Mouse (Mus musculus) ES-Bruce4 (cell line): ENCODE results near the gene Usp6nl. TPM values are rescaled to one million over a fixed set of nuclear protein-coding genes. Genes with fewer than 3 reads are reported as not detected.

Experiments
- H3K27ac ChIP-seq: 2 replicates; pipeline ENCODE4 v1.5.1; 2012; ENCODE audit warnings: low read length, inconsistent platforms; ENCODE audit not compliant: insufficient read depth
- H3K27me3 ChIP-seq: 2 replicates; pipeline ENCODE4 v1.6.1; 2012; ENCODE audit warnings: mild to moderate bottlenecking, low read length, inconsistent platforms; ENCODE audit not compliant: control insufficient read depth, poor library complexity, insufficient read depth, severe bottlenecking
- H3K36me3 ChIP-seq: 2 replicates; pipeline ENCODE4 v1.6.1; 2012; ENCODE audit warnings: inconsistent platforms, mild to moderate bottlenecking, low read length, moderate library complexity; ENCODE audit not compliant: control insufficient read depth, poor library complexity, insufficient read depth, severe bottlenecking
- H3K4me1 ChIP-seq: one replicate; pipeline ENCODE4 v1.8.1; 2011; ENCODE audit warnings: low read length; ENCODE audit not compliant: control insufficient read depth, insufficient read depth
- H3K4me3 ChIP-seq: 2 replicates; pipeline ENCODE4 v1.5.1; 2011; ENCODE audit warnings: low read depth, mild to moderate bottlenecking, low read length
- H3K9ac ChIP-seq: 2 replicates; pipeline ENCODE4 v1.6.1; 2012; ENCODE audit warnings: low read depth, mild to moderate bottlenecking, inconsistent platforms; ENCODE audit not compliant: poor library complexity, severe bottlenecking
- H3K9me3 ChIP-seq: replicated peaks from 2 replicates; pipeline ENCODE4 v1.6.1; 2012; ENCODE audit warnings: mild to moderate bottlenecking, low read length, inconsistent platforms; ENCODE audit not compliant: control insufficient read depth, poor library complexity, insufficient read depth, severe bottlenecking
- CTCF ChIP-seq: IDR thresholded peaks from one replicate; pipeline ENCODE4 v1.8.1; 2011; ENCODE audit warnings: low read depth, low read length
- EP300 ChIP-seq: IDR thresholded peaks from 2 replicates; pipeline ENCODE4 v1.6.1; 2011; ENCODE audit warnings: low read depth, low read length; ENCODE audit not compliant: insufficient read depth
- POLR2A ChIP-seq: IDR thresholded peaks from one replicate; pipeline ENCODE4 v1.8.1; 2011; ENCODE audit warnings: low read length; ENCODE audit not compliant: insufficient read depth
- polyA plus RNA-seq: library from polyadenylated mRNA; stranded (reverse); fragments of >200 nt; gene quantifications from 2 replicates; pipeline ENCODE4 v1.2.4, GENCODE M21; 2011; ENCODE audit warnings: low read depth; ENCODE audit not compliant: missing spikeins, insufficient read depth, insufficient read length

Usp6nl gene
- polyA plus RNA-seq, 1 experiment, result 29.5 TPM

DNA sequence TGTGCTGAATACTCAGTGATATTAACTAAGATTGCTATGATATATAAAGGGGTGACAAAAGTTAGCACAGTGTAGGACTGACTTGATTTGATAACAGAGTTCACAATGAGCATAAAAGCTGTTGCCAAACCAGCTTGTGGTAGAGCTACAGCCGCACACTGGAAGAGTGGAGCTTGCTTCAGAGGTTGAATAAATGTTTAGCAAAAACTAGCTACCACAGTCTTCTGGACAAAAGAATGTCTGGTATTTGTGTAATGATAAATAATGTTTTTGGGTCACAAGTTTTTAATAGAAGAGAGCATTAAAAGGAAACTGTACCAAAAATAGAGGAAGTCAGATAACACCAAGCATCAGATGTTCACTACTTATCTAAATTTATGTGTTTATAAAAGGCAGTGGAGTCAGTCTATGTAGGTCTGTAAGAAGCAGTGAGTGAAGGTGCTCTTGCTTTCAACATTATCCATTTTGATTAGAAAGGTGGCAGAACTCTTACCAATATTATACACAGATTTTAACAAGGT is 74.2 kb downstream of the Usp6nl start:
- no peak overlapping the region for H3K4me3 ChIP-seq
- H3K9ac ChIP-seq, result no peak overlapping the region
- no peaks in the 10 kb centered on the region for H3K9me3 ChIP-seq
- H3K27ac ChIP-seq, result no peak overlapping the region
- TF ChIP-seq POLR2A (no peak), CTCF (no peak), EP300 (no peak)
- H3K36me3 ChIP-seq, result no peaks in the 10 kb centered on the region
- no peaks in the 10 kb centered on the region for H3K4me1 ChIP-seq
- no peaks in the 10 kb centered on the region for H3K27me3 ChIP-seq

DNA sequence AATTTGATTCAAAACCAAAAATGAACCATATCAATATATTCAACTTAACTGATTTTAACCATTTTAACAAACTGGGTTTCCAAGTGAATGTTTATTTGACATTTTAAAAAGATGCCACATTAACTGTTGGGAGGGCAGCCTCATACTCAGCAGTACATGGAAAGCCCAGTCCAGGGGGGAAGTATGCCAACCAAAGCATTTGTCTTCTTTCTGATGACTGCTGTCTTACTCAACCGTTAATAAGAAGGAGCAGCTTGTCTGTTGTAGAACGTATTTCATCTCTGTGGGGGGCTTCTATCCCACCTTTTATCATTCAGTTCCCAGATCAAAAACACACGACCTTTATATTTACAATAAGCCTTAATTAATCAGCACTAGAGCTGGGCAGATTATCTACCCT is 74.7 kb downstream of the Usp6nl start:
- no peak overlapping the region for H3K9ac ChIP-seq
- no peaks in the 10 kb centered on the region for H3K27me3 ChIP-seq
- H3K4me3 ChIP-seq, result no peak overlapping the region
- H3K4me1 ChIP-seq, result no peaks in the 10 kb centered on the region
- TF ChIP-seq EP300 (no peak), POLR2A (no peak), CTCF (no peak)
- H3K36me3 ChIP-seq, result no peaks in the 10 kb centered on the region
- no peak overlapping the region for H3K27ac ChIP-seq
- no peaks in the 10 kb centered on the region for H3K9me3 ChIP-seq

DNA sequence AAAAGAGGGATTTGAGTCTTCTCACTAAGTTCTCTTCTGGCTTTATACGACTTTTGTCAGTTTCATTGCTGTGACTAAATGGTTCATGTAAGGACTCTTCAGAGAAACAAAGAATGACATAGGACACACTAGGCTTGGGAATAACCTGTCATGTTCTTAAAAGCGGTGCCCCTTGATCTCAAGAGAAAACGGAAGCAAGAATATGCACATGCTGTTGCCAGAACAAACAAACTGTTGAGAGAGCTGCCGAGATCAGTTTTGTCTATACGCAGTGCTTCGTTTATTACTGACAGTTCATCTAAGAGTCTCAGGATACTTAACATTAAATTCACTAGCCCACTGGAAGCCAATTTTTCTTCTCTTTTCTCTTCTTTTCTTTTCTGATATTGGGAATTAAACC is 76.4 kb downstream of the Usp6nl start:
- Histone ChIP-seq H3K4me3 (no peak overlapping the region), H3K4me1 (no peaks in the 10 kb centered on the region), H3K27me3 (no peaks in the 10 kb centered on the region), H3K9me3 (no peaks in the 10 kb centered on the region), H3K27ac (no peak overlapping the region), H3K9ac (no peak overlapping the region), H3K36me3 (no peaks in the 10 kb centered on the region)
- no peak for TF ChIP-seq CTCF
- TF ChIP-seq POLR2A, result no peak
- TF ChIP-seq EP300, result no peak

DNA sequence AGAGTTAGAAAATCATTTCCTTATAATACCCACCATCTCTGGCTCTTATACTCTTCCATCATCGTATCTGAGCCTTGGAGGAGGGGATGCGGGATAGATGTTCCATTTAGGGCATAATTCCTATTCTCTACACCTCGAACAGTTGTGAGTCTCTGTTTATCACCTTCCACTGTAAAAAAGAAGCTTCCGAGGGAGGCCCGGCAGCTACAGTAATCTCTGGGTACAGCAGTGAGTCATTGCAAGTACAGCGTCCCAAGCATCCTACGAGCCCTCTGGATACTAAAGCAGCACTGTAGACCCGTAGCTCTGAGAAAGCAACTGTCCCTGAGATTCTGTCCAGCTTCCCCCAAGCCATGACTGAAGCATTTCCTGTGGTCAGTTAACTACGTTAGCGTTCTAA is 78.6 kb downstream of the Usp6nl start:
- H3K27ac ChIP-seq, result no peak overlapping the region
- H3K27me3 ChIP-seq, result no peaks in the 10 kb centered on the region
- no peak overlapping the region for H3K4me3 ChIP-seq
- no peaks in the 10 kb centered on the region for H3K9me3 ChIP-seq
- peaks cover 3% of the 10 kb centered on the region for H3K4me1 ChIP-seq
- TF ChIP-seq POLR2A (no peak), EP300 (no peak), CTCF (no peak)
- H3K36me3 ChIP-seq, result no peaks in the 10 kb centered on the region
- no peak overlapping the region for H3K9ac ChIP-seq

DNA sequence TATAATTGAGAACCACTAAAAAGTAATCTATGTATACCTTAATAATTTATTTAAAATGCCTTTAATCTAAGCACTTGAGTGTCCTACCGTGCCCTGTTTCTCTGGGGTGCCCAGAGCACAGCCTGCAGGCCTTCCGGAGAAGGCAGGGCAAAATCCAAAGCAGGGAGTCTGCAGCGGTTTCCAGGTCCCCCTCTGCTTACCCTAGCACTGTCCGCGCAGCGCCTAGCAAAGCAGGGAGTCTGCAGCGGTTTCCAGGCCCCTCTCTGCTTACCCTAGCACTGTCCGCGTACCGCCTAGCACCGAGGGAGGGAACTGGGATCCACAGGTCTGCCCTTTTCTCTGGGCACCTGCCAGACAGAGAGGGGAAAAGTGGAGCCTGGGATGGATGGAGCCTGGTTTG is 80.9 kb downstream of the Usp6nl start:
- H3K4me1 ChIP-seq, result peaks cover 3% of the 10 kb centered on the region
- no peaks in the 10 kb centered on the region for H3K27me3 ChIP-seq
- no peaks in the 10 kb centered on the region for H3K36me3 ChIP-seq
- peak overlapping the region; percentile 74 for H3K27ac ChIP-seq
- no peaks in the 10 kb centered on the region for H3K9me3 ChIP-seq
- peak overlapping the region; percentile 54 for H3K9ac ChIP-seq
- peak overlapping the region; percentile 49 for H3K4me3 ChIP-seq
- TF ChIP-seq POLR2A, result no peak
- peak; percentile 86 for TF ChIP-seq EP300
- peak; percentile 28 for TF ChIP-seq CTCF

DNA sequence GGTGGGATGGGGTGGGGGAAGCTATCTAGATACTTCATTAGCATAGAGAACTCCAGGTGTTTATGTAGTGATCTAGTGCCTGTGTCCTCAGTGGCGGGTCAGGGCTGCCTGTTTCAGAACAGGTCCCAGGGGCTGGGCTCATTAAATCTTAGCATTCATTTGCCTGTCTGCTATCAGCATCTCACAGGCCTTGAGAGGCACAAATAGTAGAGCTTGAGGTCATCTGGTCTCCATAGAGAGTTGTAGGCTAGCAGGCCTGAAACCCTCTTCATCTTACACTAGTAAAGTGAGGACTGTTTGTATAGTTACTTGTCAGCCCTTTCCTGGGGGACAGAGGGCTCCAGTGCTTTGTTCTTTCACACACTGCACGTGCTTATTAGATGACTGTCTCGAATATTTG is 81.5 kb downstream of the Usp6nl start:
- H3K4me1 ChIP-seq, result peaks cover 3% of the 10 kb centered on the region
- no peak overlapping the region for H3K4me3 ChIP-seq
- H3K9ac ChIP-seq, result peak overlapping the region; percentile 54
- no peaks in the 10 kb centered on the region for H3K9me3 ChIP-seq
- no peaks in the 10 kb centered on the region for H3K27me3 ChIP-seq
- no peak for TF ChIP-seq EP300
- TF ChIP-seq CTCF, result no peak
- no peak for TF ChIP-seq POLR2A
- H3K27ac ChIP-seq, result peak overlapping the region; percentile 74
- H3K36me3 ChIP-seq, result no peaks in the 10 kb centered on the region

DNA sequence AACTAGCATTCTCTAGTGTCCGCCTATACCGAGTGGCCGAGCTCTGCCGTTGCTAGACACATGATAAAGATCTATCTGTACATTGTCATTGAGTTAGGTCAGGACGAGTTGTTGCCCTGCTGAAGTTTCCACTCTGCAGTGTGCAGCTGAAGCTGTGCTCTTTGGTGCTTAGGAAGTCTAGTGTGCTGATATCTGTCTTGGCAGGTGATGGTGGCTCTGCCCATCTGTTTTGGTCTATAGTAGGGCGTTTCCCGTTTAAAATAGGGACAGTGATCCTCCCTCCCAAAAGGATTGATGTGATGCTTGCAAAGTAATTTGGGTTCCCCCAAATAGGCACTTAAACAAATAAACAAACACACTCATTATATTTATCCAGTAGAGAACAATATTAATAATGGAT is 82.2 kb downstream of the Usp6nl start:
- Histone ChIP-seq H3K9me3 (no peaks in the 10 kb centered on the region), H3K9ac (no peak overlapping the region), H3K36me3 (no peaks in the 10 kb centered on the region), H3K27me3 (no peaks in the 10 kb centered on the region), H3K27ac (no peak overlapping the region), H3K4me1 (peaks cover 3% of the 10 kb centered on the region), H3K4me3 (no peak overlapping the region)
- no peak for TF ChIP-seq EP300
- no peak for TF ChIP-seq CTCF
- no peak for TF ChIP-seq POLR2A
